Mouse (Mus musculus) midbrain, postnatal 0 days (tissue): ENCODE data around the gene Arhgdia. TPM values are rescaled to one million over a fixed set of nuclear protein-coding genes. Genes with fewer than 3 reads are reported as not detected.

Experiments used
- ATAC-seq: fragments of 200-750 bp; cut with Nextera tagmentation; 2 replicates; pipeline ENCODE4 v1.8.0; 2017; ENCODE audit warnings: moderate number of reproducible peaks, mild to moderate bottlenecking, moderate TSS enrichment, moderate library complexity; ENCODE audit not compliant: low FRiP score
- DNase-seq: peaks from one replicate; pipeline ENCODE4 v3.0.0-alpha.2; 2015; ENCODE audit warnings: low spot score
- H3K27ac ChIP-seq: fragments of 300-500 bp; sonication (generic); 2 replicates; pipeline ENCODE4 v1.5.1; 2014; ENCODE audit warnings: low read depth, mild to moderate bottlenecking, low read length, mixed read lengths
- H3K27me3 ChIP-seq: fragments of 300-500 bp; sonication (generic); 2 replicates; pipeline ENCODE4 v1.6.1; 2014; ENCODE audit warnings: low read length, control low read depth, mixed read lengths; ENCODE audit not compliant: insufficient read depth
- H3K36me3 ChIP-seq: fragments of 300-500 bp; sonication (generic); 2 replicates; pipeline ENCODE4 v1.6.1; 2014; ENCODE audit warnings: low read length, control low read depth, mixed read lengths; ENCODE audit not compliant: insufficient read depth
- H3K4me1 ChIP-seq: fragments of 300-500 bp; sonication (generic); 2 replicates; pipeline ENCODE4 v1.6.1; 2014; ENCODE audit warnings: mild to moderate bottlenecking, control low read depth, antibody characterized with exemption, low read length, mixed read lengths; ENCODE audit not compliant: insufficient read depth
- H3K4me2 ChIP-seq: fragments of 300-500 bp; sonication (generic); 2 replicates; pipeline ENCODE4 v1.6.1; 2014; ENCODE audit warnings: low read depth, mild to moderate bottlenecking, low read length, mixed read lengths; ENCODE audit not compliant: poor library complexity, severe bottlenecking
- H3K4me3 ChIP-seq: fragments of 300-500 bp; sonication (generic); 2 replicates; pipeline ENCODE4 v1.5.1; 2014; ENCODE audit warnings: low read depth, mild to moderate bottlenecking, low read length, moderate library complexity
- H3K9ac ChIP-seq: fragments of 300-500 bp; sonication (generic); replicated peaks from 2 replicates; pipeline ENCODE4 v1.6.1; 2014; ENCODE audit warnings: mild to moderate bottlenecking, low read length, moderate library complexity, mixed read lengths; ENCODE audit not compliant: poor library complexity, severe bottlenecking
- H3K9me3 ChIP-seq: fragments of 300-500 bp; sonication (generic); 2 replicates; pipeline ENCODE4 v1.6.1; 2016; ENCODE audit warnings: low read length, control low read depth
- CTCF ChIP-seq: IDR thresholded peaks from 2 replicates; pipeline ENCODE4 v1.5.1; 2016; ENCODE audit warnings: antibody characterized with exemption, mild to moderate bottlenecking
- WGBS: fragments of 180-500 bp; shearing (Covaris S2); extraction: QIAGEN DNeasy Blood & Tissue Kit; methylation state at CpG from one replicate; pipeline ENCODE4 v1.1.7; 2014; 5-methylcytosine and 5-hydroxymethylcytosine counted together
- polyA plus RNA-seq: library from polyadenylated mRNA; unstranded; fragments of >200 nt; fragmentation: Nextera tagmentation; extraction: Ambion mirVana; gene quantifications from 2 replicates; pipeline ENCODE4 v1.2.1, GENCODE M21; 2015
- total RNA-seq: library from RNA; depleted of rRNA; stranded (reverse); fragments of >200 nt; gene quantifications from 2 replicates; pipeline ENCODE4 v1.2.3, GENCODE M21; 2014

The Arhgdia gene
- total and polyA plus RNA-seq, 2 experiments from 2014 or later, result 286 to 390 TPM

DNA sequence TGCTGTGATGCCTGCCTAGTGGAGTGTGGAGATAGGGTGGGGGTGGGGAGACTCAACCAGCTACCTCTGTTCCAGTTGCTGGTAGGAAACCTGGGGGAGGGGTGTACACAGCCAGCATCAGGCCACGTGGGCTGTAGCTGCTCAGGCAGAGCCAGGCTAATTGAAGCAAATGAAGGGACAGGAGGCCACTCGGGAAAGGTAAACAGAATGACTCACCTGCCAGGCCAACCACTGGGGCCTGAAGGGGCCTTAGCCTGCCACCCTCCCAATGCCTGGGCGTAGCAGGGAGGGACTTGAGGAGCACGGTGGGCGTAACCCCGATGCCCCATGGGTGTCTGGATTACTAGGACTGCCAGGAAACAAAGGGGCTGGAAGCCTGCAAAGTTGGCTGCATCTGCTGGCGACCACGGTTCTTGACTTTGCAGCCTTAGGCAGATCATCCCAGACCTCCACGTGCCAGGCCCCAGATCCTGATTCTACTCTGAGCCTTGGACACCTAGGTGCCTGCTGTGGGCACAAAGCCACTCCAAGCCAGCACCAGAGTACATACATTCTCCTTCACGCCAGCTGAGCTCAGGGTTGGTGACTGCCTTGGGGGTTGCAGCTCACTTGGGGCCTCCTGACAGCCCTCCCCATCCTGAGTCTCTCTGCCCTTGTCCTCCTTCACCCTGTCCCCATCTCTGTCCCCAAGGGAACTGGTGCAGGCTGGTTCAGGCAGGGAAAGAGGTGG is 42.0 kb downstream of the Arhgdia start:
- Histone ChIP-seq H3K36me3 (peaks cover 26% of the 10 kb centered on the region), H3K4me3 (no peak overlapping the region), H3K9me3 (no peaks in the 10 kb centered on the region), H3K4me2 (no peak overlapping the region), H3K27ac (no peak overlapping the region), H3K27me3 (no peaks in the 10 kb centered on the region; the same call in 1 of the 2 replicates), H3K9ac (0 out of 2 replicates have a peak overlapping the region, but pooled peaks have one; percentile 14), H3K4me1 (peaks cover 9% of the 10 kb centered on the region; the same call in 1 of the 2 replicates)
- DNase-seq, result peak; percentile 67
- peak; percentile 29 for ATAC-seq
- no peak for TF ChIP-seq CTCF
- WGBS, result 14% methylated on average over 10 of the region's 10 CpGs

GRCm38 (mm10) chr11:120538955-120539284 is 42.5 kb downstream of the Arhgdia start:
- ATAC-seq, result no peak
- Histone ChIP-seq H3K4me1 (peaks cover 9% of the 10 kb centered on the region; the same call in 1 of the 2 replicates), H3K4me3 (no peak overlapping the region), H3K4me2 (no peak overlapping the region), H3K27me3 (no peaks in the 10 kb centered on the region; the same call in 1 of the 2 replicates), H3K27ac (peak overlapping the region; percentile 8; the same call in 1 of the 2 replicates), H3K9ac (0 out of 2 replicates have a peak overlapping the region, but pooled peaks have one; percentile 14), H3K36me3 (peaks cover 20% of the 10 kb centered on the region), H3K9me3 (no peaks in the 10 kb centered on the region)
- TF ChIP-seq CTCF, result no peak
- DNase-seq, result no peak
- WGBS, result 40% methylated on average over 8 of the region's 8 CpGs

- Histone ChIP-seq H3K27me3 (no peaks in the 10 kb centered on the region; the same call in 1 of the 2 replicates), H3K36me3 (peaks cover 16% of the 10 kb centered on the region), H3K9ac (no peak overlapping the region), H3K27ac (no peak overlapping the region), H3K4me2 (no peak overlapping the region), H3K9me3 (no peaks in the 10 kb centered on the region), H3K4me1 (peaks cover 9% of the 10 kb centered on the region; the same call in 1 of the 2 replicates), H3K4me3 (no peak overlapping the region)
- no peak for TF ChIP-seq CTCF
- ATAC-seq, result no peak
- WGBS, result 69% methylated on average over 3 of the region's 3 CpGs
- peak; percentile 83 for DNase-seq
Observed at GRCm38 (mm10) chr11:120538485-120538884, 42.9 kb downstream of the Arhgdia start.

- Histone ChIP-seq H3K27ac (no peak overlapping the region), H3K4me3 (no peak overlapping the region), H3K9me3 (no peaks in the 10 kb centered on the region), H3K27me3 (peaks cover 13% of the 10 kb centered on the region), H3K4me1 (peaks cover 9% of the 10 kb centered on the region; the same call in 1 of the 2 replicates), H3K9ac (no peak overlapping the region), H3K4me2 (no peak overlapping the region), H3K36me3 (0 out of 2 replicates have a peak, but pooled peaks cover 3% of the 10 kb centered on the region)
- TF ChIP-seq CTCF, result no peak
- WGBS, result 63% methylated on average over 3 of the region's 3 CpGs
- ATAC-seq (no peak), DNase-seq (no peak)
Observed at GRCm38 (mm10) chr11:120535804-120536203, 45.6 kb downstream of the Arhgdia start.

GRCm38 (mm10) chr11:120535145-120535544 is 46.3 kb downstream of the Arhgdia start:
- no peaks in the 10 kb centered on the region for H3K9me3 ChIP-seq
- 76% methylated on average over 3 of the region's 3 CpGs for WGBS
- H3K36me3 ChIP-seq, result 0 out of 2 replicates have a peak, but pooled peaks cover 3% of the 10 kb centered on the region
- ATAC-seq (no peak), DNase-seq (no peak)
- peaks cover 19% of the 10 kb centered on the region for H3K27me3 ChIP-seq
- H3K4me3 ChIP-seq, result no peak overlapping the region
- no peak for TF ChIP-seq CTCF
- H3K27ac ChIP-seq, result no peak overlapping the region
- peaks cover 9% of the 10 kb centered on the region; the same call in 1 of the 2 replicates for H3K4me1 ChIP-seq
- H3K4me2 ChIP-seq, result no peak overlapping the region
- H3K9ac ChIP-seq, result no peak overlapping the region

- ATAC-seq, result no peak
- Histone ChIP-seq H3K4me3 (no peak overlapping the region), H3K27ac (no peak overlapping the region), H3K27me3 (peaks cover 29% of the 10 kb centered on the region), H3K4me2 (no peak overlapping the region), H3K9ac (no peak overlapping the region), H3K4me1 (peaks cover 3% of the 10 kb centered on the region; the same call in 1 of the 2 replicates), H3K36me3 (no peaks in the 10 kb centered on the region), H3K9me3 (no peaks in the 10 kb centered on the region)
- TF ChIP-seq CTCF, result no peak
- WGBS, result 85% methylated on average over 8 of the region's 8 CpGs
- DNase-seq, result no peak
Observed at GRCm38 (mm10) chr11:120534093-120534492, 47.3 kb downstream of the Arhgdia start.
